Mouse (Mus musculus) CH12.LX (cell line): ENCODE measurements around the gene Ryr3. TPM values are rescaled to one million over a fixed set of nuclear protein-coding genes. Genes with fewer than 3 reads are reported as not detected.

Source experiments
- DNase-seq: peaks from one replicate; pipeline ENCODE4 v3.0.0-alpha.2; 2013; ENCODE audit errors: extremely low read depth
- H3K27ac ChIP-seq: 2 replicates; pipeline ENCODE4 v1.5.1; 2012; ENCODE audit warnings: low read depth, mild to moderate bottlenecking, control low read depth, moderate library complexity; ENCODE audit not compliant: insufficient read depth
- H3K27me3 ChIP-seq: replicated peaks from 2 replicates; pipeline ENCODE3; 2012; ENCODE audit warnings: inconsistent platforms
- H3K36me3 ChIP-seq, 2 experiments: replicated peaks in 1 of 2; 2 replicates each; pipeline versions ENCODE3 to v1.6.1; 2012; ENCODE audit warnings: inconsistent platforms in 1 of 2, low read length in 1 of 2, mild to moderate bottlenecking in 1 of 2, mixed read lengths in 1 of 2, moderate library complexity in 1 of 2; ENCODE audit not compliant: control insufficient read depth in 1 of 2, insufficient read depth in 1 of 2
- H3K4me1 ChIP-seq, 2 experiments: 2 replicates each; pipeline ENCODE4 v1.6.1; 2012; ENCODE audit warnings: inconsistent platforms in 1 of 2, moderate library complexity in 1 of 2; ENCODE audit not compliant: insufficient read depth in 2 of 2, control insufficient read depth in 1 of 2
- H3K4me2 ChIP-seq: 2 replicates; pipeline ENCODE4 v1.6.1; 2012; ENCODE audit warnings: low read depth, mild to moderate bottlenecking, control low read depth; ENCODE audit not compliant: poor library complexity, insufficient read depth, severe bottlenecking
- H3K4me3 ChIP-seq, 3 experiments: fragments of 150-350 bp in 1 of 3; sonication (generic) in 1 of 3; replicated peaks in 1 of 3; 2 replicates each; pipeline versions ENCODE3 to v1.5.1; 2011 to 2012; ENCODE audit warnings: low read depth in 2 of 3, low read length in 2 of 3, mild to moderate bottlenecking in 2 of 3, moderate library complexity in 2 of 3, control low read depth in 1 of 3, improper control_type of control experiment in 1 of 3, inconsistent platforms in 1 of 3, mixed read lengths in 1 of 3; ENCODE audit not compliant: poor library complexity in 1 of 3
- H3K79me2 ChIP-seq: replicated peaks from 2 replicates; pipeline ENCODE4 v1.6.1; 2012; ENCODE audit warnings: mild to moderate bottlenecking, moderate library complexity; ENCODE audit not compliant: control insufficient read depth, poor library complexity, insufficient read depth, severe bottlenecking; ENCODE audit errors: extremely low read depth
- H3K9ac ChIP-seq: 2 replicates; pipeline ENCODE4 v1.6.1; 2012; ENCODE audit warnings: low read depth, mild to moderate bottlenecking, control low read depth, moderate library complexity; ENCODE audit not compliant: insufficient read depth
- H3K9me3 ChIP-seq: replicated peaks from 2 replicates; pipeline ENCODE3; 2012; ENCODE audit warnings: low read length, inconsistent platforms, mixed read lengths
- CHD1 ChIP-seq: IDR thresholded peaks from 2 replicates; pipeline ENCODE4 v1.6.1; 2012; ENCODE audit warnings: low read depth, low read length, improper control_type of control experiment, inconsistent platforms
- CTCF ChIP-seq, 2 experiments: IDR thresholded peaks in 1 of 2; conservative IDR thresholded peaks in 1 of 2; 2 replicates each; pipeline ENCODE4 v1.5.1; 2011 to 2012; ENCODE audit warnings: low read depth in 2 of 2, low read length in 2 of 2, improper control_type of control experiment in 1 of 2, inconsistent platforms in 1 of 2, mild to moderate bottlenecking in 1 of 2, moderate library complexity in 1 of 2
- ELF1 ChIP-seq: IDR thresholded peaks from 2 replicates; pipeline ENCODE4 v1.6.1; 2014; ENCODE audit warnings: low read depth, mild to moderate bottlenecking, inconsistent platforms, low read length, improper control_type of control experiment
- ETS1 ChIP-seq: conservative IDR thresholded peaks from 2 replicates; pipeline ENCODE4 v1.6.1; 2012; ENCODE audit warnings: low read depth, mild to moderate bottlenecking, inconsistent platforms, low read length, improper control_type of control experiment, moderate library complexity
- GABPA ChIP-seq: IDR thresholded peaks from 2 replicates; pipeline ENCODE4 v1.6.1; 2012; ENCODE audit warnings: low read depth, low read length, improper control_type of control experiment, inconsistent platforms; ENCODE audit not compliant: insufficient replicate concordance
- HCFC1 ChIP-seq: IDR thresholded peaks from 2 replicates; pipeline ENCODE4 v1.6.1; 2012; ENCODE audit warnings: low read depth, mild to moderate bottlenecking, inconsistent platforms, low read length, improper control_type of control experiment
- IRF4 ChIP-seq: IDR thresholded peaks from 2 replicates; pipeline ENCODE4 v1.6.1; 2014; ENCODE audit warnings: low read depth, mild to moderate bottlenecking, inconsistent platforms, low read length, improper control_type of control experiment
- JUN ChIP-seq: IDR thresholded peaks from 2 replicates; pipeline ENCODE4 v1.6.1; 2011; ENCODE audit warnings: low read depth, mild to moderate bottlenecking, low read length, improper control_type of control experiment, moderate library complexity; ENCODE audit not compliant: insufficient read depth
- MAX ChIP-seq: IDR thresholded peaks from 2 replicates; pipeline ENCODE4 v1.6.1; 2011; ENCODE audit warnings: low read length, improper control_type of control experiment
- MAZ ChIP-seq: IDR thresholded peaks from 2 replicates; pipeline ENCODE4 v1.6.1; 2012; ENCODE audit warnings: low read depth, mild to moderate bottlenecking, inconsistent platforms, low read length, improper control_type of control experiment, moderate library complexity
- MEF2A ChIP-seq: IDR thresholded peaks from 2 replicates; pipeline ENCODE4 v1.6.1; 2014; ENCODE audit warnings: low read depth, mild to moderate bottlenecking, inconsistent platforms, low read length, improper control_type of control experiment, borderline replicate concordance
- MXI1 ChIP-seq: IDR thresholded peaks from 2 replicates; pipeline ENCODE4 v1.6.1; 2011; ENCODE audit warnings: mild to moderate bottlenecking, low read depth, low read length, improper control_type of control experiment
- NRF1 ChIP-seq: IDR thresholded peaks from 2 replicates; pipeline ENCODE4 v1.6.1; 2014; ENCODE audit warnings: low read depth, mild to moderate bottlenecking, inconsistent platforms, low read length, improper control_type of control experiment, moderate library complexity
- PAX5 ChIP-seq: IDR thresholded peaks from 2 replicates; pipeline ENCODE4 v1.6.1; 2012; ENCODE audit warnings: low read length, inconsistent platforms, mixed read lengths
- POLR2A ChIP-seq: IDR thresholded peaks from 2 replicates; pipeline ENCODE4 v1.6.1; 2011; ENCODE audit warnings: low read depth, mild to moderate bottlenecking, improper control_type of control experiment, low read length
- POLR2AphosphoS2 ChIP-seq: IDR thresholded peaks from 2 replicates; pipeline ENCODE4 v1.6.1; 2011; ENCODE audit warnings: low read depth, low read length, improper control_type of control experiment
- RAD21 ChIP-seq: IDR thresholded peaks from 2 replicates; pipeline ENCODE4 v1.6.1; 2011; ENCODE audit warnings: low read depth, mild to moderate bottlenecking, low read length, improper control_type of control experiment, moderate library complexity
- SIN3A ChIP-seq: IDR thresholded peaks from 2 replicates; pipeline ENCODE4 v1.6.1; 2012; ENCODE audit warnings: low read length, improper control_type of control experiment, inconsistent platforms
- UBTF ChIP-seq: IDR thresholded peaks from 2 replicates; pipeline ENCODE4 v1.6.1; 2012; ENCODE audit warnings: low read depth, mild to moderate bottlenecking, inconsistent platforms, low read length, improper control_type of control experiment, moderate library complexity
- USF1 ChIP-seq: IDR thresholded peaks from 2 replicates; pipeline ENCODE4 v1.6.1; 2014; ENCODE audit warnings: low read depth, mild to moderate bottlenecking, inconsistent platforms, low read length, improper control_type of control experiment
- ZC3H11A ChIP-seq: IDR thresholded peaks from 2 replicates; pipeline ENCODE4 v1.6.1; 2012; ENCODE audit warnings: low read depth, mild to moderate bottlenecking, inconsistent platforms, low read length, improper control_type of control experiment
- dilution Hi-C: fragments of 300-500 bp; cut with MboI; formaldehyde crosslinking; loops from 2 replicates; pipeline ENCODE4 v1.14.3; 2020; ENCODE audit warnings: low sequenced_read_pairs; ENCODE audit not compliant: extremely low pct_unique_long_range_greater_than_20kb, extremely low pct_ligation_motif_present
- in situ Hi-C: fragments of 300-500 bp; cut with MboI; formaldehyde crosslinking; loops from 3 replicates; pipeline ENCODE4 v1.14.3; 2019; ENCODE audit warnings: low sequenced_read_pairs, low pct_ligation_motif_present, low pct_unique_long_range_greater_than_20kb, mixed read lengths
- polyA plus RNA-seq: library from polyadenylated mRNA; unstranded; fragments of >175 nt; gene quantifications from 2 replicates; pipeline ENCODE4 v1.2.1, GENCODE M21; 2012; ENCODE audit warnings: low read depth; ENCODE audit not compliant: insufficient read length
- total RNA-seq, 2 experiments: library from RNA; depleted of rRNA; stranded (reverse); fragments of 300-350 nt in 1 of 2; fragments of >200 nt in 1 of 2; gene quantifications; 2 replicates each; pipeline ENCODE4 v1.2.3; 2012 to 2014

The Ryr3 gene
- total and polyA plus RNA-seq, 3 experiments = 0.08 to 0.40 (median 0.16) TPM

DNA sequence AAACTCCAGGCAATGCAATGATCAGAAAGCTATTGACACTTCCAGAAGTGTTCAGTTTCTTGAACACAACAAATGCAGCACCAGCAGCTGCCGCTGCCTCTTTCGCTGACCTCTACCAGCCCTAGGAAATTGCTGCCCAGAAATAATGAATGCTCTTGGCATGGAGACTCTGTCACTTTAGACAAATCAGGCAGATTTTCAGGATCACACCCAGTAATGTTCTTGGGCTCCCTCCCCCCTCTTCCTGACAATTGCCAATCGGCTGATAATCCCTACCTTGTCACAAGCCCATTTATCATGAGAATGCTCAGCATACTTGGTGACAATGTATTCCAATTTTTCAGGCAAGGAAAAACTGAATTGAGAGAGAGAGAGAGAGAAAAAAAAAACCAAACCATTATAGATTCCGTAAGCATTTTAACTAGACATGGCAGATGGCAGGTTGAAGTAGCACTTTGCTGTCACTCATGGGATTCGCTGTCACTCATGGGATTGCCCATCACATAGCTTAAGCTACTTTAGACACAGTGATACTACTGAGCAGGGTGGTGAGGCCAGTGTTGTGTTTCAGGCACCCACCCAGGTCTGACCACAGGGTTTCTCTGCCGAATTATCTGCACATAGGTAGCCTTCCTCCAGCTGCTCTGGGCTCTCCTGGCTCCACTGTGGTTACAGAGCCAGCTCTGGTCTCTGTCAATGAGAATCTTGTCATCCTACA, 455.5 kb downstream of the Ryr3 start:
- TF ChIP-seq MAX (no peak), MAZ (no peak), CTCF (conservative IDR thresholded peaks at IDR 0.05 in 1 of 2, IDR thresholded peaks at IDR 0.05 in 1 of 2; ENCODE audit: low read depth in 2 of 2, low read length in 2 of 2) (no peak), ETS1 (no peak), HCFC1 (no peak), USF1 (no peak), MXI1 (no peak), SIN3A (no peak), PAX5 (no peak)
- H3K36me3 ChIP-seq = no peaks in the 10 kb centered on the region
- dilution Hi-C loops = no loop called here
- H3K4me2 ChIP-seq = no peak overlapping the region
- no peak overlapping the region for H3K27ac ChIP-seq
- no peaks in the 10 kb centered on the region for H3K27me3 ChIP-seq
- no peak for DNase-seq
- in situ Hi-C loops = loop anchor here (25.0 kb wide), 1 partner anchor 249 kb away; no protein-coding TSS in a partner anchor
- no peaks in the 10 kb centered on the region for H3K9me3 ChIP-seq
- H3K79me2 ChIP-seq = no peaks in the 10 kb centered on the region
- no peaks in the 10 kb centered on the region for H3K4me1 ChIP-seq
- no peak overlapping the region for H3K9ac ChIP-seq
- no peak overlapping the region for H3K4me3 ChIP-seq

DNA sequence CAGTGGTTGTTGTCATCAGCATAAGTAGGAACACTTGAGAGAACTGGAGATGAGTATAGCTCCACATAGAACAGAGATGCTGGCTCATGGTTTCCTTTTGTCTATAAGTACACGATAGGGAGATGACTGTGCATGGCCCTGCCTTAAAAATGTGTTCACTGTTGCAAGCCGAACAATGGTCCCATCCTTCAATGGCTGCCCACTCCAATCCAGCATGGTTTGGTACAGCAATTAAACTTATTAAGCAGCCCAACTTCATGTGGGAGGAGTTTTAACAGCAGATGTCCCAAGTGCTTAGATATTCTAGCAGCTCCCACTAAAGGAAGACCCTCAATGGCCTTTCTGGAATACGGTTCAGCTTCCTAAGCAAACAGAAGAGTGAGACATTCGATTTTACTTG, 456.2 kb downstream of the Ryr3 start:
- in situ Hi-C loops = loop anchor here (25.0 kb wide), 1 partner anchor 248 kb away; no protein-coding TSS in a partner anchor
- Histone ChIP-seq H3K4me3 (no peak overlapping the region), H3K27ac (no peak overlapping the region), H3K9ac (no peak overlapping the region), H3K79me2 (no peaks in the 10 kb centered on the region), H3K9me3 (no peaks in the 10 kb centered on the region), H3K4me1 (no peaks in the 10 kb centered on the region), H3K36me3 (no peaks in the 10 kb centered on the region), H3K4me2 (no peak overlapping the region), H3K27me3 (no peaks in the 10 kb centered on the region)
- no peak for TF ChIP-seq UBTF
- no peak for TF ChIP-seq NRF1
- TF ChIP-seq POLR2AphosphoS2 = no peak
- TF ChIP-seq ELF1 = no peak
- no peak for TF ChIP-seq MEF2A
- no peak for TF ChIP-seq POLR2A
- no peak for TF ChIP-seq ZC3H11A
- no peak for TF ChIP-seq JUN
- no peak for TF ChIP-seq IRF4
- no peak for TF ChIP-seq GABPA
- TF ChIP-seq RAD21 = no peak
- TF ChIP-seq SIN3A = no peak
- no peak for TF ChIP-seq CHD1
- no peak for DNase-seq
- dilution Hi-C loops = no loop called here
